In genomic region chr16:91985211-91985610, GRCm38 (mm10) we compare ENCODE assay signal across 23 mouse cellular contexts.
DNase-seq lines count a peak whose midpoint lies in the region; ATAC-seq and TF ChIP-seq lines count a peak whose summit lies in the region.
"Had no signal": no experiment of that assay in that cellular context is flagged by ENCODE, and none has a peak within 500 bp of the region (broad histone marks: within the 10 kb centered on the region; RNA-seq: fewer than 3 reads in every experiment).

No protein-coding gene starts in this region.

- no peak for ATAC-seq in embryonic facial prominence, embryonic 14.5 days (ENCODE audit: low read depth)
- ATAC-seq in kidney, postnatal 0 days (replicated peaks; ENCODE audit: low FRiP score, low read depth) = peak; percentile 29; the same call in 1 of the 2 replicates
- ATAC-seq: CD4-positive, CD25-positive, alpha-beta regulatory T cell, adult 4 months; forebrain, embryonic 13.5 days; forebrain, postnatal 0 days; hindbrain, embryonic 16.5 days had no signal

- no peaks in the 10 kb centered on the region for H3K9me3 ChIP-seq in embryonic facial prominence, embryonic 14.5 days (ENCODE audit: control insufficient read depth, low read length)
- no peaks in the 10 kb centered on the region for H3K9me3 ChIP-seq in embryonic facial prominence, embryonic 10.5 days
- H3K9me3 ChIP-seq in kidney, postnatal 0 days (replicated peaks; ENCODE audit: low read length) = no peaks in the 10 kb centered on the region
- H3K9me3 ChIP-seq: embryonic facial prominence, embryonic 13.5 days; forebrain, embryonic 13.5 days; G1E; heart, embryonic 10.5 days; hindbrain, embryonic 12.5 days had no signal

- H3K9ac ChIP-seq in embryonic facial prominence, embryonic 14.5 days (ENCODE audit: low read depth, low read length) = no peak overlapping the region
- no peak overlapping the region for H3K9ac ChIP-seq in kidney, postnatal 0 days (ENCODE audit: low read depth, low read length)
- H3K9ac ChIP-seq: embryonic facial prominence, embryonic 13.5 days; forebrain, embryonic 13.5 days; forebrain, postnatal 0 days; hindbrain, embryonic 12.5 days had no signal

- H3K36me3 ChIP-seq in embryonic facial prominence, embryonic 14.5 days (ENCODE audit: control insufficient read depth, insufficient read depth, low read length) = no peaks in the 10 kb centered on the region
- H3K36me3 ChIP-seq in embryonic facial prominence, embryonic 10.5 days (replicated peaks) = no peaks in the 10 kb centered on the region
- H3K36me3 ChIP-seq in kidney, postnatal 0 days (ENCODE audit: insufficient read depth, low read length) = no peaks in the 10 kb centered on the region
- H3K36me3 ChIP-seq: embryonic facial prominence, embryonic 13.5 days; G1E; heart, embryonic 10.5 days; hindbrain, embryonic 12.5 days had no signal

- H3K4me1 ChIP-seq in embryonic facial prominence, embryonic 14.5 days (ENCODE audit: control insufficient read depth, insufficient read depth, low read length) = no peaks in the 10 kb centered on the region
- H3K4me1 ChIP-seq in embryonic facial prominence, embryonic 10.5 days = no peaks in the 10 kb centered on the region
- H3K4me1 ChIP-seq in kidney, postnatal 0 days (replicated peaks; ENCODE audit: insufficient read depth, low read length) = no peaks in the 10 kb centered on the region
- H3K4me1 ChIP-seq: embryonic facial prominence, embryonic 13.5 days; forebrain, embryonic 13.5 days; hindbrain, embryonic 12.5 days had no signal

- TF ChIP-seq CTCF in kidney, postnatal 0 days (IDR thresholded peaks at IDR 0.05; ENCODE audit: low read depth) = no peak

- peak; percentile 26 for DNase-seq in embryonic facial prominence, embryonic 14.5 days (ENCODE audit: low spot score)
- no peak for DNase-seq in embryonic facial prominence, embryonic 10.5 days (ENCODE audit: low spot score)
- peak; percentile 32 to 63 for DNase-seq in kidney, adult 8-10 months
- no peak for DNase-seq in kidney, postnatal 0 days (ENCODE audit: low spot score)
- peak; percentile 43 to 56 for DNase-seq in kidney, postnatal 36 days
- DNase-seq in heart, adult 11 months = no peak
- DNase-seq in lung, postnatal 36 days = no peak
- DNase-seq: adrenal gland, postnatal 10 days; B cell, adult 2 months; cerebellum, adult 11 months; cerebellum, adult 9-10 months; cerebellum, postnatal 25 days; forebrain, postnatal 0 days; gastrocnemius, postnatal 25 days; heart, postnatal 10 days; heart, postnatal 4 days had no signal

- no peaks in the 10 kb centered on the region for H3K27me3 ChIP-seq in embryonic facial prominence, embryonic 14.5 days (replicated peaks; ENCODE audit: control insufficient read depth, insufficient read depth, low read length)
- H3K27me3 ChIP-seq in embryonic facial prominence, embryonic 10.5 days (replicated peaks; ENCODE audit: low read depth, poor library complexity, severe bottlenecking) = no peaks in the 10 kb centered on the region
- no peaks in the 10 kb centered on the region for H3K27me3 ChIP-seq in kidney, postnatal 0 days (ENCODE audit: insufficient read depth, low read length)
- H3K27me3 ChIP-seq: embryonic facial prominence, embryonic 13.5 days; forebrain, embryonic 13.5 days; hindbrain, embryonic 12.5 days had no signal

- H3K27ac ChIP-seq in embryonic facial prominence, embryonic 14.5 days (replicated peaks; ENCODE audit: low read depth, low read length) = no peak overlapping the region
- H3K27ac ChIP-seq in embryonic facial prominence, embryonic 10.5 days (replicated peaks) = no peak overlapping the region
- peak overlapping the region; percentile 19; the same call in 1 of the 2 replicates for H3K27ac ChIP-seq in kidney, postnatal 0 days
- H3K27ac ChIP-seq: embryonic facial prominence, embryonic 13.5 days; forebrain, embryonic 13.5 days; heart, embryonic 10.5 days; hindbrain, embryonic 12.5 days had no signal

- H3K4me3 ChIP-seq in embryonic facial prominence, embryonic 14.5 days (ENCODE audit: low read depth, low read length) = no peak overlapping the region
- no peak overlapping the region for H3K4me3 ChIP-seq in embryonic facial prominence, embryonic 10.5 days
- H3K4me3 ChIP-seq in kidney, postnatal 0 days (replicated peaks; ENCODE audit: low read depth, low read length) = no peak overlapping the region
- H3K4me3 ChIP-seq: embryonic facial prominence, embryonic 13.5 days; forebrain, embryonic 13.5 days; heart, embryonic 10.5 days; hindbrain, embryonic 12.5 days had no signal

- no peak overlapping the region for H3K4me2 ChIP-seq in embryonic facial prominence, embryonic 14.5 days (ENCODE audit: low read depth, low read length)
- no peak overlapping the region for H3K4me2 ChIP-seq in kidney, postnatal 0 days (ENCODE audit: low read length)
- H3K4me2 ChIP-seq: embryonic facial prominence, embryonic 13.5 days; forebrain, embryonic 13.5 days; hindbrain, embryonic 12.5 days had no signal

- 83% methylated on average over 12 of the region's 12 CpGs for WGBS in embryonic facial prominence, embryonic 14.5 days
- WGBS in embryonic facial prominence, embryonic 10.5 days = 95% methylated on average over 12 of the region's 12 CpGs
- WGBS in kidney, postnatal 0 days = 78% methylated on average over 12 of the region's 12 CpGs

Comparison
In these comparisons a context has a peak if more than half of its experiments do, and no peak if none do; other contexts are left out.
1. DNase-seq: peak in embryonic facial prominence, embryonic 14.5 days (single experiment), kidney, adult 8-10 months (2 of 2) and kidney, postnatal 36 days (2 of 2); none in embryonic facial prominence, embryonic 10.5 days (single experiment), kidney, postnatal 0 days (single experiment), heart, adult 11 months (single experiment) and lung, postnatal 36 days (single experiment).